Mouse (Mus musculus): ENCODE data around the gene Cfp. TPM values are rescaled to one million over a fixed set of nuclear protein-coding genes. Genes with fewer than 3 reads are reported as not detected.

Gene Cfp
- total RNA-seq (2023), result 100 to 1,000 TPM; 228 to 255 TPM

DNA sequence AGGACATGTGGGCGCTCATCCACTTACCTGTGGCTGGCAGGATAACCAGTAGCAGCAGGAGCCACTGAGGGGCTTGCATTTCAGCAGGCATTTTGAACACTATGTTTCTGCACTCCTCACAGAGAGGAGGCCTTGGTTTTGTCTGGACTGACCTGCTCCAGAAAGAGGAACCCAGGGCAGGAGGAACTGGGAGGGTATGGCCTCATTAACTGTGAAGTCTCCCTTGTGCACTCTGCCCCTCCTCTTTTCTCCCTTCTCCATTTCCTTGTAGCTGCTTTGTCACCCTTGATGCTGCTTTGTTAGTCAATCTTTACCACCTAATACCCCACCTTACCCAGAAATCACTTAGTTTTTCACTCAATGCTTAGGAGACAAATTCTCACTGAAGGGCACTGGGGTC is at the start of gene Cfp:
Cfp (minus strand) TSS at position 192 of the 400 bp plus-strand sequence.

GRCm38 (mm10) chrX:20961477-20962378 is 30.4 kb upstream of the Cfp start, which contains the start of gene Uxt:
Uxt (minus strand) TSS chrX:20962017.

GRCm38 (mm10) chrX:20950191-20950880 is 19.0 kb upstream of the Cfp start, which contains the start of gene Elk1:
Elk1 (minus strand) TSS chrX:20950608.

DNA sequence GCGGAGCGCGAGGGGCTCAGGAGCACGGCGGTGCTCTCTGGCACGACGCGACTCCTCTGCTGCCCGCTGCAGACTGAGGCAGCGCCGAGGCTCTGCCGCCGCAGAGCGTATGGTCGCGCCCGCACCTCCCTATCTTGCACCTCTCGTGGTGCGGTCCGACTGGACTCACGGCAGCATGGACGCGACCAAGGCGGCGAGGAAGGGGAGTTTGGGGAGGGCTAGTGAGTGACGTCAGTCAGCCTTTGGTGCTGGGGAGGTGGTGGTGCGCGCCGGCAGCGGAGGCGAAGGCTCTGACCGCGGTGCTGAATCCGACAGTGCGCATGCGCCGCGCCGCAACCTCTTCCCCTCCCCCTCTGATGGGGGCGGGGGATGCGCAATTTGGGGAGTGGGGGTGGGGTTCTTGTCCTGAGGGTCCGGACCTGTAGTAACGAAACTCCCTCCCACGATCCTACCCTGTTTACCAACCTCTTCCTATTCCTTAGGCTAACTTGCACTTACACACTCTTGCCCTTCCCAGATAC is 10.5 kb downstream of the Cfp start, which contains the start of gene Syn1:
Syn1 (minus strand) TSS at position 161 of the 521 bp plus-strand sequence.

Other genes starting within 250 kb of the Cfp start
- gene Cdk16, start 243.6 kb downstream of the Cfp start, total RNA-seq (2023), result 10 to 100 TPM; 39.5 to 42.3 TPM
- 1 to 10 TPM; 4.8 to 5.3 TPM for gene Usp11, start 227.6 kb downstream of the Cfp start, total RNA-seq (2023)
- 10 to 100 TPM; 51.7 to 59.3 TPM for gene Araf, start 133.7 kb downstream of the Cfp start, total RNA-seq (2023)
- gene Timp1, start 61.4 kb downstream of the Cfp start, total RNA-seq (2023), result under 1 TPM in 1 of 2 experiments, not detected in 1; 0.64 TPM
- gene Syn1, start 10.6 kb downstream of the Cfp start, total RNA-seq (2023), result 1 to 10 TPM; 1.4 to 1.8 TPM
- gene Elk1, start 19.1 kb upstream of the Cfp start, total RNA-seq (2023), result 10 to 100 TPM; 11.3 to 13.0 TPM
- gene Uxt, start 30.5 kb upstream of the Cfp start, total RNA-seq (2023), result 10 to 100 TPM; 20.3 to 25.0 TPM
- 10 to 100 TPM; 11.4 to 12.8 TPM for gene Zfp182, start 130.8 kb upstream of the Cfp start, total RNA-seq (2023)
- gene Spaca5, start 136.9 kb upstream of the Cfp start, total RNA-seq (2023), result not detected
- under 1 TPM in 1 of 2 experiments, not detected in 1; 0.07 TPM for gene Zfp300, start 158.0 kb upstream of the Cfp start, total RNA-seq (2023)
- not detected for gene Ssxa1, start 184.3 kb upstream of the Cfp start, total RNA-seq (2023)
- gene Gm21876, start 244.1 kb upstream of the Cfp start, total RNA-seq (2023), result not detected